Mouse (Mus musculus) NIH3T3 (cell line): ENCODE measurements around the gene Npc2.

Source experiments
- DNase-seq: peaks from one replicate; pipeline ENCODE4 v3.0.0-alpha.2; 2012; ENCODE audit warnings: low read depth

Gene Npc2

DNA sequence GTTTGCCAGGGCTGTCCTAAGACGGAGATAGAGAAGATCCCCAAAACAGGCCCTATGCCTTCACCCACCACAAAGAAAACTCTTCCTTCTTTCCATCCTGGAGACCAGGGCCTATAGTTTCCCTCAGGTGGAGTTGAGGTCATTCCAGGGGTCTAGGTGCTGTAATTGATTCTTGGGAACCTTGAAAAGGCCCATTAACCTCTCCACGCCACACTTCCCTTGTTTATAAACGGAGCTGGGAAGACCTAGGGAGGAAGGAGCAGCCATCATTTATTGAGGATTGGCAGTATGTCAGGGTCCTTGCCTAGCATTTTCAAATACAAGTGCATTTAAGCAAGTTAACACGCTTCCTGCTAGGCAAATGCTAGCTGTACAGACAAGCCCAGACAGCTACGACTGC is 45.5 kb downstream of the Npc2 start:
- no peak for DNase-seq

DNA sequence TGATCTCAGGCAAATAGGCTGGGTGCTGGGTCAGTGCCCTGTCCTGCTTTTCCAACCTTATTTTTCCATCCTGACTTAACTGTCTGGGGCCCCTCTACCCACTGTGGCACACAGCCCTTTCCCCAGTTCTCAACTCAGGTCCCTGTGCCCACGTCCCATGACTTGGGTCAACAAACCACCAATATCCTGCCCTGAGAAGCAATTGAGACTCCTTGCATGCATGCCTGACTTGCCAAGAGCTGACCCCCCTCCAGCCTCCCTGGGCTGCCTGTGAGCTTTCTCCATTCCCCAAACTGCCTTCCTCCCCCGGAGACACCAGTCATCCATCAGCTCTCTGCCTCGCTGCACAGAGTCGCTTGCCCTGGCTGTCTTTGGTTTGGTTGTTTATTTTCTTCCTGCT is 46.0 kb downstream of the Npc2 start:
- DNase-seq, result no peak

DNA sequence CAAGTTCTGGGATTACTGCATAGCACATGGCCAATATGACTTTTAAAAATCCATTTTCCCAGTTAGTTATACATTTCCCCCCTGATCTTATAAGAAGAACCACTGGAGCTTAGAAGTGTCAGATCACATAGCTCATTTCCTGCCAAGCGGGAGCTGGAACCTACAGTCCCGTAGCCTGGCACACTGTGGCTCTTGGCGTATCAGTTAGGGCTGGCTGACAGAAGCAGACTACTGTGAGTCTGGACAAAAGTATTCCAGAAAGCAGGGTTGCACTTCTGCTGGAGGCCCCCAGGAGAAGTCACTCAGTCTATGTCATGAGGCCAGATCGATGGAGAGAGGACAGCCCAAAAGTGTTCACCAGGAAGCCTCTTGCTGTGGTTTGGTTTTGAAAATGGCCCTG is 46.6 kb downstream of the Npc2 start:
- no peak for DNase-seq

DNA sequence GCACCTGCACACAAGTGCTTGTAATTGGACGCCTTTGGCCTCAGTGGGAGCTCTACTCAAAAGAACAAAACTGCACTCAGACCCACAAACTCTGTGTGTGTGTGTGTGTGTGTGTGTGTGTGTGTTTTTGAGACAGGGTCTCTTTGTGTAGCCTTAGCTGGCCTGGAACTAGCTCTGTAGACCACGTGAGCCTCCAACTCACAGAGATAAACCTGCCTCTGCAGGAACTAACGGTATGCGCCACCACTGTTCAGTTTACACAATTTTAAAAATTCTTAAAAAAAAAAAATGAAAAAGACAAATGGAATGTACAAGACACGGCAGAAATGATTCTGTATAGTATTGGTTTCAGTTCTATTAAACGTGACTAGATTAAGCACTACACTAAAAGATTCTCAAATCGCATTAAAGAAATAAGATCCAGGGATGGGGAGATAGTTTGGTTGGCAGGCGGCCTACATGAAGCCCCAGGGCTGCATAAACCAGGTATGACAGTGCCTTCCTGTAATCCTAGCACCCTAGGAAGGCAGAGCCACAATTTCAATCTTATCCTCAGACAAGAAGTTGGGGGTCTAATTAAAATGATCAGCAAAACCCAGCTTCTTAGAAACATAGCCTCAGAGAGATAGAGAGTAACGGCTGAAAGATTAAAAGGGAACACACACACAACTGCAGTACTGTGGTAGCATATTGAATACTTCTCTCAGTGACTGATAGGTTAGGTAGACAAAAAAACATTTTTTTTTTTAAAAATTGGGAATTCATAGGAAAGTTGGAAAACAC is 54.3 kb downstream of the Npc2 start:
- no peak for DNase-seq

DNA sequence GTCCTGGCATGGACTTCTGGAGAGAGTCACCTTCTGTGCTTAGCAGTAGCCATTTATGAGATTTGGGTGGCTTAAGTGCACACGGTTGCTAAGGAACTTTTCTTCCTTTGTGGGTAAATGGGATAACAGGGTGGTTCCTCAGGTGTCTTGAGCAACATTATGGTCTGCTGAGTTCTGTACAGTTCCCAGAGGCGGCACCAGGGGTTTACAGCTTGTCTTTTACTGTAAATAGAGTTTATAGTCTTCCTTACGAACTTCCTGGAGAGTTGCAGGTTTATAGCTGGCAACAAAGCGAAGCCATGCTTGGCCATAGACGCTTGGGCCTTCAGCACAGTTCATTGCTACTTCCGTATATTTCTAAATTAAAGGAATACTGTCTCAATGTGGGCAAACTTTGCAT is 58.4 kb downstream of the Npc2 start:
- DNase-seq, result no peak

DNA sequence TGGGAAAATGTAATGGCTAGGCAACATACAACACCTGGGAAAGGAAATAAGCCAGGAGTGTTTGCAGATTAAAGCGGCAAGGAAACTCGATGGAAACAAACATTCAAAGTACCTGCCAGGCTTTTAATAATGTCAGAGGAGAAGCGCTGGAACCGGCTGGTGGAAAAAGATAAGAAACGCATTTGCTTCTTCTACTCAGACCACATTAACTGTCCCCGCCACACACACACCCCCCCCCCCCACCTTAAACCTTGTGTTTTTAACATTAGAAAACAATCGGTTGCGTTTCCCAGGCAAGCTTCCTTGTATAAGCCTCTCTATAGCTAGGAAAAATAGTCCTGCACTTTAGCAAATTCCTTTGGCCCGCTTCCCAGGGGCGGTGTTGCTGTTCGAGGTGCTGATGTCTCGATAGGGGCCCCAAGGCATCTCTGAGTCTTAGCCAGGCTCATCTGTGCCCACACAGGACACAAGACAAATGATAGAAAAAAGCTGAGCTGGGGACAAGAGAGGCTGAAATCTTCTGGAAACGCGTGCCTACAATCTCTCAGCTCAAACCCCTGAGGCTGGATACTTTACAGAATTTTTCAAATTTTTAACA is 63.0 kb downstream of the Npc2 start:
- DNase-seq, result peak; percentile 78

DNA sequence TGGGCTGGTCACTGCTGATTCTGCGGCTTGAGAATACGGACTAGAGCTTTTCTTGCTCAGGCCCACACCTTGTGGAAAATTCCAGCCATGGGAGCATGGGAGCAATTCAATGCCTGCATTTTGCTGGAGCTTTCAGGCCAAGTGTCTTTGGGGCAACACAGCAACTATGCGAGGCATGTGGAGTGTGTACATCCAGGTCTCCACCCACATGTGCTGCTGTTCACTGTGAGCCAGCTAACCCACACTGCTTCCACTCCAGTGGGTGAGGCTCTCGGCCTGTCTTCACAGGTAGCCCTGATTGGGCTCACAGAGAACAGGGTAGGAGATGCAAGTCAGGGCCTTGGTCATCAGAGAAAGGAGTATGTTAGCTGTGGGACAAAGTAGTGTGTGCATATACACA is 65.1 kb downstream of the Npc2 start:
- no peak for DNase-seq

DNA sequence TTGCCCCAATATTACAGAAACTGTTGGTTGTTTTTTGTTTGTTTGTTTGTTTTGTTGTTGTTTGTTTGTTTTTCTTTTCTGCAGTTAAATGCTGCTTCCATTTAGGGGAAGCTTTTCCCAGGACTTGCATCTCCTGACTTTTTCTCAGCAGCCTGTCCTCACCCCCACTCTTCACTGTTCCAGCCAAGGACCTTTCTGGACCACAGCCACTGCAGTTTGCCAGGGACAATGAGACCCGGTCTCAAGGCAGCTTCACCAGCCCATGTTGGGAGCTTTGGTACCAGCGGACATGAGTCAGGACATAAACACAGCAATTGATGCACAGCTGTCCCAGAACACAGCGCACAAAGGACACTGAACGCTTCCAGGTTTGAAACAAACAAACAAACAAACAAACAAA is 66.1 kb downstream of the Npc2 start:
- no peak for DNase-seq
